ENCODE assay signal across 28 mouse cellular contexts in the genomic region with DNA sequence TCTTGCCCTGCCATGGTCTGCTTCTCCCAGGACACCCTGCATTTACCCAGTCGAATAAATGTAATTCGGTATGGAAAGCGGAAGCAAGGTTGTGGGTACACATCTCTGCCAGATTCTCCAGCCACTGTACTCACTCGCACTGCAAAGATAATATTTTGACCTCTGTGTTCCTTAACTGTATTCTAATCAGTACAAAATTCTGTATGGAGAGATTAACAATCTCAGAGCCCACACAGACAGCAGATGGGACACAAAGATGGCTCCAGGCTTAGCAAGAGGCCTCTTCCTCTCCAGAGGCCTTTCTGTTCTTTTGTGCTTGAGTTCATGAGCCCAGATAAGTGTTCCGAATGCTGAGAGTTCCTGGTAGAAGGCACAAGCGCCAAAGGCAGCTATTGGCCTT. TPM values are rescaled to one million over a fixed set of nuclear protein-coding genes. Genes with fewer than 3 reads are reported as not detected.
A peak's percentile ranks its signal among the peaks of the same experiment; 100 is the strongest.
DNase-seq lines count a peak whose midpoint lies in the region; ATAC-seq and TF ChIP-seq lines count a peak whose summit lies in the region.
"Had no signal": no experiment of that assay in that cellular context is flagged by ENCODE, and none has a peak within 500 bp of the region (broad histone marks: within the 10 kb centered on the region; RNA-seq: fewer than 3 reads in every experiment).

No protein-coding gene starts in this region.

- peaks cover 3% of the 10 kb centered on the region for H3K4me1 ChIP-seq in heart, embryonic 12.5 days (replicated peaks)
- H3K4me1 ChIP-seq in limb, embryonic 15.5 days = peaks cover 14% of the 10 kb centered on the region
- H3K4me1 ChIP-seq in limb, embryonic 10.5 days = peaks cover 7% of the 10 kb centered on the region; the same call in 1 of the 2 replicates
- peaks cover 9 to 19% of the 10 kb centered on the region in 2 experiments for H3K4me1 ChIP-seq in MEL (ENCODE audit: control insufficient read depth in 1 of 2, insufficient read depth in 2 of 2, low read length in 2 of 2)
- no peaks in the 10 kb centered on the region for H3K4me1 ChIP-seq in embryonic fibroblast, embryonic 13.5 days (ENCODE audit: control insufficient read depth, insufficient read depth, low read length)

- H3K4me2 ChIP-seq in heart, embryonic 12.5 days = no peak overlapping the region
- H3K4me2 ChIP-seq in limb, embryonic 15.5 days = no peak overlapping the region
- H3K4me2 ChIP-seq: embryonic facial prominence, embryonic 12.5 days; forebrain, embryonic 12.5 days had no signal

- peaks cover 11% of the 10 kb centered on the region for H3K36me3 ChIP-seq in heart, embryonic 12.5 days
- peaks cover 4% of the 10 kb centered on the region; the same call in 1 of the 2 replicates for H3K36me3 ChIP-seq in limb, embryonic 15.5 days
- H3K36me3 ChIP-seq in limb, embryonic 10.5 days = peaks cover 16% of the 10 kb centered on the region
- peaks cover 0 to 24% of the 10 kb centered on the region in 2 experiments; a peak in 2 of 4 replicates for H3K36me3 ChIP-seq in MEL (ENCODE audit: control insufficient read depth in 1 of 2, insufficient read depth in 2 of 2, low read length in 2 of 2)
- H3K36me3 ChIP-seq: forebrain, embryonic 12.5 days had no signal

- H3K9me3 ChIP-seq in heart, embryonic 12.5 days (replicated peaks) = no peaks in the 10 kb centered on the region
- no peaks in the 10 kb centered on the region for H3K9me3 ChIP-seq in limb, embryonic 15.5 days
- no peaks in the 10 kb centered on the region for H3K9me3 ChIP-seq in limb, embryonic 10.5 days (replicated peaks)
- H3K9me3 ChIP-seq in MEL (replicated peaks; ENCODE audit: insufficient read depth, low read length) = no peaks in the 10 kb centered on the region
- H3K9me3 ChIP-seq: embryonic facial prominence, embryonic 10.5 days; embryonic facial prominence, embryonic 12.5 days; forebrain, embryonic 10.5 days; forebrain, embryonic 12.5 days; G1E had no signal

- 0 out of 4 replicates have a peak, but pooled peaks of 1 of the 2 experiments have one; percentile 7 for TF ChIP-seq EP300 in MEL (IDR thresholded peaks at IDR 0.05; ENCODE audit: low read depth in 1 of 2, low read length in 2 of 2)

- H3K27me3 ChIP-seq in heart, embryonic 12.5 days (replicated peaks) = no peaks in the 10 kb centered on the region
- H3K27me3 ChIP-seq in limb, embryonic 15.5 days = no peaks in the 10 kb centered on the region
- H3K27me3 ChIP-seq in limb, embryonic 10.5 days (ENCODE audit: low read depth, poor library complexity, severe bottlenecking) = no peaks in the 10 kb centered on the region
- H3K27me3 ChIP-seq in MEL (ENCODE audit: control insufficient read depth in 1 of 2, insufficient read depth in 2 of 2, low read length in 2 of 2) = no peaks in the 10 kb centered on the region
- H3K27me3 ChIP-seq: CH12.LX; embryonic facial prominence, embryonic 12.5 days; forebrain, embryonic 12.5 days had no signal

- no peak for TF ChIP-seq CTCF in MEL (IDR thresholded peaks at IDR 0.05 in 2 of 3, conservative IDR thresholded peaks at IDR 0.05 in 1 of 3; ENCODE audit: control insufficient read depth in 1 of 3, insufficient read depth in 1 of 3, low read depth in 2 of 3, low read length in 3 of 3, poor library complexity in 1 of 3, severe bottlenecking in 1 of 3)
- TF ChIP-seq CTCF in embryonic fibroblast, embryonic 13.5 days (IDR thresholded peaks at IDR 0.05; ENCODE audit: borderline replicate concordance, insufficient read depth, low read length) = no peak

- no peak for TF ChIP-seq RAD21 in MEL (IDR thresholded peaks at IDR 0.05; ENCODE audit: low read depth, low read length)

- H3K4me3 ChIP-seq in heart, embryonic 12.5 days = no peak overlapping the region
- no peak overlapping the region for H3K4me3 ChIP-seq in limb, embryonic 15.5 days
- no peak overlapping the region for H3K4me3 ChIP-seq in limb, embryonic 10.5 days
- no peak overlapping the region for H3K4me3 ChIP-seq in MEL (ENCODE audit: control insufficient read depth in 1 of 2, insufficient read depth in 1 of 2, low read depth in 2 of 2, low read length in 2 of 2)
- H3K4me3 ChIP-seq in embryonic fibroblast, embryonic 13.5 days (ENCODE audit: insufficient read depth, low read length) = no peak overlapping the region
- H3K4me3 ChIP-seq: embryonic facial prominence, embryonic 10.5 days; embryonic facial prominence, embryonic 12.5 days; erythroblast, embryonic 14.5 days; forebrain, embryonic 10.5 days; forebrain, embryonic 12.5 days had no signal

- H3K27ac ChIP-seq in heart, embryonic 12.5 days (ENCODE audit: poor library complexity, severe bottlenecking) = no peak overlapping the region
- H3K27ac ChIP-seq in limb, embryonic 15.5 days = 0 out of 2 replicates have a peak overlapping the region, but pooled peaks have one; percentile 5
- no peak overlapping the region for H3K27ac ChIP-seq in limb, embryonic 10.5 days
- H3K27ac ChIP-seq in MEL (ENCODE audit: control insufficient read depth, low read depth, low read length) = no peak overlapping the region
- H3K27ac ChIP-seq in embryonic fibroblast, embryonic 13.5 days (ENCODE audit: insufficient read depth, low read length) = peak overlapping the region; percentile 13; the same call in 1 of the 2 replicates
- H3K27ac ChIP-seq: embryonic facial prominence, embryonic 10.5 days; embryonic facial prominence, embryonic 12.5 days; forebrain, embryonic 10.5 days; forebrain, embryonic 12.5 days had no signal

- TF ChIP-seq POLR2A in MEL (IDR thresholded peaks at IDR 0.05; ENCODE audit: control insufficient read depth in 1 of 2, insufficient read depth in 1 of 2, low read depth in 1 of 2, low read length in 2 of 2, poor library complexity in 1 of 2) = no peak
- TF ChIP-seq POLR2A in embryonic fibroblast, embryonic 13.5 days (IDR thresholded peaks at IDR 0.05; ENCODE audit: low read depth, low read length) = no peak

- no peak overlapping the region for H3K9ac ChIP-seq in heart, embryonic 12.5 days
- H3K9ac ChIP-seq in limb, embryonic 15.5 days = no peak overlapping the region
- H3K9ac ChIP-seq in MEL (ENCODE audit: control insufficient read depth, low read depth, low read length, poor library complexity, severe bottlenecking) = no peak overlapping the region
- H3K9ac ChIP-seq: embryonic facial prominence, embryonic 12.5 days; forebrain, embryonic 12.5 days had no signal

- H3K79me2 ChIP-seq in MEL (ENCODE audit: control insufficient read depth, insufficient read depth, low read length, poor library complexity) = no peaks in the 10 kb centered on the region

- WGBS in heart, embryonic 12.5 days = 85% methylated on average over 6 of the region's 6 CpGs
- 83% methylated on average over 6 of the region's 6 CpGs for WGBS in limb, embryonic 15.5 days
- WGBS in limb, embryonic 10.5 days = 95% methylated on average over 6 of the region's 6 CpGs

- ATAC-seq in heart, embryonic 12.5 days (ENCODE audit: insufficient number of reproducible peaks, low FRiP score) = no peak
- ATAC-seq in limb, embryonic 15.5 days (ENCODE audit: insufficient number of reproducible peaks, low FRiP score, low TSS enrichment, low read depth) = no peak
- ATAC-seq: CD4-positive, CD25-positive, alpha-beta regulatory T cell, adult 4 months; forebrain, embryonic 14.5 days; forebrain, embryonic 16.5 days had no signal

- peak; percentile 24 for DNase-seq in heart, adult 11 months
- DNase-seq in limb, embryonic 10.5 days (ENCODE audit: low spot score) = no peak
- no peak for DNase-seq in MEL (ENCODE audit: low read depth, low spot score)
- no peak for DNase-seq in retina, embryonic 14.5 days (ENCODE audit: low spot score)
- DNase-seq: adrenal gland, adult 8-10 months; adrenal gland, postnatal 14 days; adrenal gland, postnatal 36 days; B cell, adult 2 months; cerebellum, adult 11-12 months; cerebellum, adult 2 months; cerebellum, adult 9-10 months; cerebellum, postnatal 10 days; cerebellum, postnatal 25 days had no signal

TF ChIP-seq in MEL, 35 proteins besides CTCF, POLR2A, EP300 and RAD21 (continues in another document):
- TF ChIP-seq CHD1 (IDR thresholded peaks at IDR 0.05; ENCODE audit: low read depth, low read length) (no peak), RCOR1 (IDR thresholded peaks at IDR 0.05; ENCODE audit: low read depth, low read length) (peak; percentile 51; the same call in 1 of the 2 replicates), GATA1 (IDR thresholded peaks at IDR 0.05; ENCODE audit: low read depth, low read length) (0 out of 2 replicates have a peak, but pooled peaks have one; percentile 21), MEF2A (IDR thresholded peaks at IDR 0.05; ENCODE audit: extremely low read depth, insufficient replicate concordance, low read depth, low read length, poor library complexity, severe bottlenecking) (no peak), GABPA (IDR thresholded peaks at IDR 0.05; ENCODE audit: low read depth, low read length) (no peak)

RNA-seq across cellular contexts. Expression of a gene that starts 20.5 kb away (rescaled TPM):
- 28.1 and 29.8 TPM in 2 replicates for polyA plus RNA-seq in heart, embryonic 12.5 days (2016; fragmentation: Nextera tagmentation; extraction: Ambion mirVana)
- polyA plus RNA-seq in limb, embryonic 15.5 days (2015; fragmentation: Nextera tagmentation; extraction: Ambion mirVana) = 17.9 and 19.0 TPM in 2 replicates
- polyA plus RNA-seq in limb, embryonic 10.5 days (2016; fragmentation: Nextera tagmentation; extraction: Ambion mirVana) = 18.7 and 19.8 TPM in 2 replicates
- total RNA-seq in MEL (2012; rRNA removed) = 9.7 and 10.2 TPM in 2 replicates
- polyA plus RNA-seq in MEL (2012; ENCODE audit: insufficient read depth in 1 of 2, insufficient read length in 2 of 2, low read depth in 1 of 2, low replicate concordance in 2 of 2, missing spikeins in 1 of 2) = 10 to 100 TPM in 1 of 2 experiments, not detected in 1; 17.1 TPM
- polyA plus RNA-seq in embryonic fibroblast, embryonic 13.5 days (2011; ENCODE audit: insufficient read length, low read depth, missing spikeins) = 21.6 and 30.6 TPM in 2 replicates

RNA-seq across cellular contexts. Expression of a gene that starts 20.6 kb away (rescaled TPM):
- polyA plus RNA-seq in heart, embryonic 12.5 days (2016; fragmentation: Nextera tagmentation; extraction: Ambion mirVana) = 31.3 and 32.4 TPM in 2 replicates
- polyA plus RNA-seq in limb, embryonic 15.5 days (2015; fragmentation: Nextera tagmentation; extraction: Ambion mirVana) = 29.9 and 31.4 TPM in 2 replicates
- polyA plus RNA-seq in limb, embryonic 10.5 days (2016; fragmentation: Nextera tagmentation; extraction: Ambion mirVana) = 37.7 and 41.3 TPM in 2 replicates
- 24.3 and 27.3 TPM in 2 replicates for total RNA-seq in MEL (2012; rRNA removed)
- 10 to 100 TPM in 1 of 2 experiments, not detected in 1; 36.2 TPM for polyA plus RNA-seq in MEL (2012; ENCODE audit: insufficient read depth in 1 of 2, insufficient read length in 2 of 2, low read depth in 1 of 2, low replicate concordance in 2 of 2, missing spikeins in 1 of 2)
- polyA plus RNA-seq in embryonic fibroblast, embryonic 13.5 days (2011; ENCODE audit: insufficient read length, low read depth, missing spikeins) = 16.7 and 18.3 TPM in 2 replicates

RNA-seq across cellular contexts. Expression of a gene that starts 37.8 kb away (rescaled TPM):
- polyA plus RNA-seq in heart, embryonic 12.5 days (2016; fragmentation: Nextera tagmentation; extraction: Ambion mirVana) = not detected in 2 replicates
- polyA plus RNA-seq in limb, embryonic 15.5 days (2015; fragmentation: Nextera tagmentation; extraction: Ambion mirVana) = 0.48 and 0.54 TPM in 2 replicates
- polyA plus RNA-seq in limb, embryonic 10.5 days (2016; fragmentation: Nextera tagmentation; extraction: Ambion mirVana) = not detected in 2 replicates
- not detected in 2 replicates for total RNA-seq in MEL (2012; rRNA removed)
- under 1 TPM in 1 of 2 experiments, not detected in 1; 0.03 TPM for polyA plus RNA-seq in MEL (2012; ENCODE audit: insufficient read depth in 1 of 2, insufficient read length in 2 of 2, low read depth in 1 of 2, low replicate concordance in 2 of 2, missing spikeins in 1 of 2)
- not detected in 2 replicates for polyA plus RNA-seq in embryonic fibroblast, embryonic 13.5 days (2011; ENCODE audit: insufficient read length, low read depth, missing spikeins)
- total RNA-seq: adrenal gland, adult 18-20 months; adrenal gland, adult 8-10 months; adrenal gland, postnatal 14 days; adrenal gland, postnatal 36 days; CH12.LX had no signal
- polyA plus RNA-seq: CD4-positive, CD25-positive, alpha-beta regulatory T cell, adult 4 months; cerebellum, adult 2 months; cortical plate, adult 2 months; embryonic facial prominence, embryonic 10.5 days; embryonic facial prominence, embryonic 12.5 days; erythroblast, embryonic 14.5 days; G1E had no signal

Comparison
In these comparisons a context has a peak if more than half of its experiments do, and no peak if none do; other contexts are left out.
1. H3K27ac ChIP-seq: peak in limb, embryonic 15.5 days (single experiment) and embryonic fibroblast, embryonic 13.5 days (single experiment); none in heart, embryonic 12.5 days (single experiment), limb, embryonic 10.5 days (single experiment) and MEL (single experiment).